Mouse (Mus musculus) heart, adult 11 months (tissue): ENCODE measurements around the gene Pfkfb3.
A peak's percentile ranks its signal among the peaks of the same experiment; 100 is the strongest.

Source experiments
- DNase-seq: peaks from one replicate; pipeline ENCODE4 v3.0.0; 2022

Pfkfb3 gene

GRCm38 (mm10) chr2:11427596-11427995 is 126.3 kb downstream of the Pfkfb3 start:
- peak; percentile 56 for DNase-seq

GRCm38 (mm10) chr2:11426379-11426778 is 127.5 kb downstream of the Pfkfb3 start:
- peak; percentile 41 for DNase-seq

- peak; percentile 97 for DNase-seq
Observed at GRCm38 (mm10) chr2:11425421-11426131, 128.3 kb downstream of the Pfkfb3 start.

GRCm38 (mm10) chr2:11424252-11424651 is 129.6 kb downstream of the Pfkfb3 start:
- peak; percentile 36 for DNase-seq

GRCm38 (mm10) chr2:11423421-11423820 is 130.5 kb downstream of the Pfkfb3 start:
- DNase-seq, result peak; percentile 14

GRCm38 (mm10) chr2:11422384-11422783 is 131.5 kb downstream of the Pfkfb3 start:
- no peak for DNase-seq
